Mouse (Mus musculus): Measurements from ENCODE around the gene Cers6.

The Cers6 gene

GRCm38 (mm10) chr2:68916299-68916698, 55.1 kb downstream of the Cers6 start:
- no peak for DNase-seq (ENCODE audit: low read depth, low spot score)

GRCm38 (mm10) chr2:68917010-68917409, 55.8 kb downstream of the Cers6 start:
- DNase-seq (ENCODE audit: low read depth, low spot score): no peak

- DNase-seq (ENCODE audit: low read depth, low spot score): peak; percentile 79
Observed at GRCm38 (mm10) chr2:68917524-68917923, 56.3 kb downstream of the Cers6 start.

GRCm38 (mm10) chr2:68924344-68924743, 63.1 kb downstream of the Cers6 start:
- peak; percentile 90 for DNase-seq (ENCODE audit: low read depth, low spot score)

GRCm38 (mm10) chr2:68925542-68925941, 64.3 kb downstream of the Cers6 start:
- no peak for DNase-seq (ENCODE audit: low read depth, low spot score)

GRCm38 (mm10) chr2:68926913-68927790, 65.9 kb downstream of the Cers6 start:
- DNase-seq (ENCODE audit: low read depth, low spot score): no peak

- no peak for DNase-seq (ENCODE audit: low read depth, low spot score)
Observed at GRCm38 (mm10) chr2:68932240-68932639, 71.0 kb downstream of the Cers6 start.

GRCm38 (mm10) chr2:68932656-68933055, 71.4 kb downstream of the Cers6 start:
- no peak for DNase-seq (ENCODE audit: low read depth, low spot score)

- DNase-seq (ENCODE audit: low read depth, low spot score): no peak
Observed at GRCm38 (mm10) chr2:68934651-68935050, 73.4 kb downstream of the Cers6 start.

- peak; percentile 43 for DNase-seq (ENCODE audit: low read depth, low spot score)
Observed at GRCm38 (mm10) chr2:68935721-68936294, 74.6 kb downstream of the Cers6 start.

- DNase-seq (ENCODE audit: low read depth, low spot score): no peak
Observed at GRCm38 (mm10) chr2:68936773-68937172, 75.5 kb downstream of the Cers6 start.

- DNase-seq (ENCODE audit: low read depth, low spot score): peak; percentile 43
Observed at GRCm38 (mm10) chr2:68937833-68938232, 76.6 kb downstream of the Cers6 start.

- no peak for DNase-seq (ENCODE audit: low read depth, low spot score)
Observed at GRCm38 (mm10) chr2:68944898-68945297, 83.7 kb downstream of the Cers6 start.

GRCm38 (mm10) chr2:68945976-68946375, 84.7 kb downstream of the Cers6 start:
- DNase-seq (ENCODE audit: low read depth, low spot score): no peak

GRCm38 (mm10) chr2:68946819-68947218, 85.6 kb downstream of the Cers6 start:
- DNase-seq (ENCODE audit: low read depth, low spot score): no peak

- no peak for DNase-seq (ENCODE audit: low read depth, low spot score)
Observed at GRCm38 (mm10) chr2:68949137-68949536, 87.9 kb downstream of the Cers6 start.

- no peak for DNase-seq (ENCODE audit: low read depth, low spot score)
Observed at GRCm38 (mm10) chr2:68949728-68950127, 88.5 kb downstream of the Cers6 start.

GRCm38 (mm10) chr2:68951706-68952105, 90.5 kb downstream of the Cers6 start:
- no peak for DNase-seq (ENCODE audit: low read depth, low spot score)

- DNase-seq (ENCODE audit: low read depth, low spot score): no peak
Observed at GRCm38 (mm10) chr2:68953688-68954087, 92.4 kb downstream of the Cers6 start.

GRCm38 (mm10) chr2:68955496-68955895, 94.3 kb downstream of the Cers6 start:
- no peak for DNase-seq (ENCODE audit: low read depth, low spot score)

GRCm38 (mm10) chr2:68956146-68956545, 94.9 kb downstream of the Cers6 start:
- DNase-seq (ENCODE audit: low read depth, low spot score): no peak

- peak; percentile 82 for DNase-seq (ENCODE audit: low read depth, low spot score)
Observed at GRCm38 (mm10) chr2:68957831-68958230, 96.6 kb downstream of the Cers6 start.

- no peak for DNase-seq (ENCODE audit: low read depth, low spot score)
Observed at GRCm38 (mm10) chr2:68959573-68959972, 98.3 kb downstream of the Cers6 start.
